Mouse (Mus musculus): ENCODE measurements around the gene Hinfp.

DNA sequence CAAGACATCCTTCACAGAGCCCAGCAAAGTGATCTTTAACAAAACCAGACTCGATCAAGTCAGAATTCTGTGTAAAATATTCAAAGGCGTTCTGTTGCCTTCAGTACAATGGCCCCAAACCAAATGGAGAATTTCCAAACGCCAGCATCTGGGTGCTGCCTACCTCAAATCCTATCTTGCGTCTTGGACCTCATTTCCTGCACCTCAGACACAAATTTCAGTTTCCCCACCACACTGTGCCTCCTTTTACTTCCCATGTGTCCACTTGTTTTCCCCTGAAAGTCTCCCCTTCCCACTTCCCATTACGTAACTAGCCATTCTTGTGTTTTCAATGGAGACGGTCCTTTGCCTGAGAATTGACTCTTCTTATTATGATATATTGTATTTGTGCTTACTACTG lies 1.1 kb upstream of the Hinfp start:
- TF ChIP-seq CTCF (IDR thresholded peaks at IDR 0.05; ENCODE audit: borderline replicate concordance, insufficient read depth, low read length) (no peak), POLR2A (IDR thresholded peaks at IDR 0.05; ENCODE audit: low read depth, low read length) (no peak)
